Mouse (Mus musculus) lung, adult 2 months (tissue): ENCODE measurements at regions not wholly inside any gene's neighbourhood (a gene's known extent, or its start where the extent isn't known, plus 50 kb on each side); places are given as distances from the start of the nearest gene placed in this dataset.

Source experiments
- CTCF ChIP-seq: fragments of 200-500 bp; IDR thresholded peaks from 2 replicates; pipeline ENCODE4 v1.5.1; 2011; ENCODE audit warnings: mild to moderate bottlenecking, low read length, control low read depth; ENCODE audit not compliant: insufficient read depth
- POLR2A ChIP-seq: fragments of 200-500 bp; IDR thresholded peaks from 2 replicates; pipeline ENCODE4 v1.6.1; 2011; ENCODE audit warnings: low read depth, mild to moderate bottlenecking, control low read depth, low read length, borderline replicate concordance; ENCODE audit errors: extremely low read depth

DNA sequence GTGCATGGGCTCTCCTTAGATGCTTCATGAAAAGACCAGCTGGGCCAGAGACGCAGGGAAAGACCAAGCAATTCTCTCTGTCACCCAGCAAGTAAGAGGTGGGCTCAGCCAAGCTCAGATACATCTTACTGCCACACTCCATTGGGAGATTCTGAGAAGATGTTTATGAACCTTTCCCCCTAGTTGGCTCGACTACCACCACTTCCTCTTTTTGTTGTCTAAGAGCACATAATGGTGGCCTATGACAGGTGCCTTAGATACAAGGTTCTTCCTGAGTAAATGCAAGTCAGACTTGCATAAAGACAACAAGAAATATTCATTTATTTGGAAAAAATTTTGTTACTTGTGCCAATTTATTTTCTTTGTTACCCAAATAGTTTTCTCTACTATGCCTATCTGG, 96.2 kb upstream of the Arhgap28 start:
- TF ChIP-seq CTCF (no peak), POLR2A (no peak)
